Mouse (Mus musculus) hindbrain, embryonic 10.5 days (tissue): ENCODE results near the gene Scml4. TPM values are rescaled to one million over a fixed set of nuclear protein-coding genes. Genes with fewer than 3 reads are reported as not detected.

ENCODE experiments used
- DNase-seq: peaks from one replicate; pipeline ENCODE4 v3.0.0-alpha.2; 2017; ENCODE audit warnings: low spot score
- H3K27ac ChIP-seq: fragments of 300-500 bp; sonication (generic); 2 replicates; pipeline ENCODE4 v1.5.1; 2016; ENCODE audit warnings: mild to moderate bottlenecking, moderate library complexity
- H3K27me3 ChIP-seq: fragments of 300-500 bp; sonication (generic); 2 replicates; pipeline ENCODE4 v1.6.1; 2016; ENCODE audit warnings: mild to moderate bottlenecking; ENCODE audit not compliant: poor library complexity, insufficient read depth, severe bottlenecking
- H3K36me3 ChIP-seq: fragments of 300-500 bp; sonication (generic); 2 replicates; pipeline ENCODE4 v1.6.1; 2016; ENCODE audit warnings: mild to moderate bottlenecking, moderate library complexity
- H3K4me1 ChIP-seq: fragments of 300-500 bp; sonication (generic); replicated peaks from 2 replicates; pipeline ENCODE4 v1.6.1; 2016; ENCODE audit warnings: mild to moderate bottlenecking
- H3K4me3 ChIP-seq: fragments of 300-500 bp; sonication (generic); 2 replicates; pipeline ENCODE4 v1.5.1; 2016; ENCODE audit warnings: mild to moderate bottlenecking, moderate library complexity
- H3K9me3 ChIP-seq: fragments of 300-500 bp; sonication (generic); 2 replicates; pipeline ENCODE4 v1.6.1; 2016; ENCODE audit warnings: mild to moderate bottlenecking, moderate library complexity
- WGBS: fragments of 180-500 bp; shearing (Covaris S2); methylation state at CpG from one replicate; pipeline ENCODE4 v1.1.7; 2016; 5-methylcytosine and 5-hydroxymethylcytosine counted together
- polyA plus RNA-seq: library from polyadenylated mRNA; unstranded; fragments of >200 nt; fragmentation: Nextera tagmentation; extraction: Ambion mirVana; gene quantifications from 2 replicates; pipeline ENCODE4 v1.2.1, GENCODE M21; 2016

Scml4 gene
- polyA plus RNA-seq, 1 experiment from 2014 or later: 1.8 TPM

- Histone ChIP-seq H3K27me3 (peaks cover 6% of the 10 kb centered on the region), H3K9me3 (no peaks in the 10 kb centered on the region), H3K36me3 (no peaks in the 10 kb centered on the region), H3K4me3 (no peak overlapping the region), H3K4me1 (peaks cover 39% of the 10 kb centered on the region), H3K27ac (no peak overlapping the region)
- DNase-seq: no peak
- WGBS: 48% methylated on average over 4 of the region's 4 CpGs
Observed at GRCm38 (mm10) chr10:42892250-42892649, 32.1 kb downstream of the Scml4 start.

GRCm38 (mm10) chr10:42892987-42893386 is 32.8 kb downstream of the Scml4 start:
- DNase-seq: no peak
- no peak overlapping the region for H3K4me3 ChIP-seq

GRCm38 (mm10) chr10:42893857-42894256 is 33.7 kb downstream of the Scml4 start:
- no peaks in the 10 kb centered on the region for H3K9me3 ChIP-seq
- peaks cover 38% of the 10 kb centered on the region for H3K4me1 ChIP-seq
- peaks cover 6% of the 10 kb centered on the region for H3K27me3 ChIP-seq
- DNase-seq: no peak
- peak overlapping the region; percentile 19 for H3K27ac ChIP-seq
- 78% methylated on average over 8 of the region's 8 CpGs for WGBS
- no peaks in the 10 kb centered on the region for H3K36me3 ChIP-seq
- H3K4me3 ChIP-seq: no peak overlapping the region

More at GRCm38 (mm10) chr10:42892987-42893386, 32.8 kb downstream of the Scml4 start:
- 78% methylated on average over 4 of the region's 4 CpGs for WGBS
- H3K36me3 ChIP-seq: no peaks in the 10 kb centered on the region
- H3K9me3 ChIP-seq: no peaks in the 10 kb centered on the region
- H3K27me3 ChIP-seq: peaks cover 6% of the 10 kb centered on the region
- no peak overlapping the region for H3K27ac ChIP-seq
- peaks cover 38% of the 10 kb centered on the region for H3K4me1 ChIP-seq

GRCm38 (mm10) chr10:42894263-42894662 is 34.1 kb downstream of the Scml4 start:
- Histone ChIP-seq H3K4me3 (no peak overlapping the region), H3K27ac (peak overlapping the region; percentile 19; the same call in 1 of the 2 replicates), H3K9me3 (no peaks in the 10 kb centered on the region), H3K36me3 (no peaks in the 10 kb centered on the region), H3K4me1 (peaks cover 38% of the 10 kb centered on the region), H3K27me3 (peaks cover 6% of the 10 kb centered on the region)
- 37% methylated on average over 3 of the region's 3 CpGs for WGBS
- DNase-seq: no peak

GRCm38 (mm10) chr10:42894696-42895095 is 34.5 kb downstream of the Scml4 start:
- DNase-seq: no peak
- H3K36me3 ChIP-seq: no peaks in the 10 kb centered on the region
- peaks cover 38% of the 10 kb centered on the region for H3K4me1 ChIP-seq
- H3K9me3 ChIP-seq: no peaks in the 10 kb centered on the region
- no peak overlapping the region for H3K4me3 ChIP-seq
- 86% methylated on average over 7 of the region's 7 CpGs for WGBS
- H3K27ac ChIP-seq: peak overlapping the region; percentile 19
- H3K27me3 ChIP-seq: peaks cover 6% of the 10 kb centered on the region

- no peak for DNase-seq
Observed at GRCm38 (mm10) chr10:42896621-42897020, 36.5 kb downstream of the Scml4 start.

GRCm38 (mm10) chr10:42897166-42897565 is 37.0 kb downstream of the Scml4 start:
- Histone ChIP-seq H3K27ac (no peak overlapping the region), H3K4me1 (peaks cover 33% of the 10 kb centered on the region), H3K9me3 (no peaks in the 10 kb centered on the region), H3K27me3 (peaks cover 6% of the 10 kb centered on the region), H3K4me3 (no peak overlapping the region), H3K36me3 (no peaks in the 10 kb centered on the region)
- DNase-seq: no peak
- 90% methylated on average over 4 of the region's 4 CpGs for WGBS

More at GRCm38 (mm10) chr10:42896621-42897020, 36.5 kb downstream of the Scml4 start:
- Histone ChIP-seq H3K27me3 (peaks cover 6% of the 10 kb centered on the region), H3K4me1 (peaks cover 38% of the 10 kb centered on the region), H3K36me3 (no peaks in the 10 kb centered on the region), H3K27ac (no peak overlapping the region), H3K9me3 (no peaks in the 10 kb centered on the region), H3K4me3 (no peak overlapping the region)
- WGBS: 88% methylated on average over 3 of the region's 3 CpGs

GRCm38 (mm10) chr10:42897632-42898031 is 37.5 kb downstream of the Scml4 start:
- Histone ChIP-seq H3K36me3 (no peaks in the 10 kb centered on the region), H3K4me3 (no peak overlapping the region), H3K9me3 (no peaks in the 10 kb centered on the region), H3K27me3 (peaks cover 6% of the 10 kb centered on the region), H3K4me1 (peaks cover 28% of the 10 kb centered on the region), H3K27ac (no peak overlapping the region)
- no peak for DNase-seq
- WGBS: 82% methylated on average over 5 of the region's 5 CpGs

GRCm38 (mm10) chr10:42901361-42901760 is 41.2 kb downstream of the Scml4 start:
- 76% methylated on average over 4 of the region's 4 CpGs for WGBS
- Histone ChIP-seq H3K27ac (no peak overlapping the region), H3K27me3 (no peaks in the 10 kb centered on the region), H3K4me1 (no peaks in the 10 kb centered on the region), H3K36me3 (no peaks in the 10 kb centered on the region), H3K9me3 (no peaks in the 10 kb centered on the region), H3K4me3 (no peak overlapping the region)
- no peak for DNase-seq

GRCm38 (mm10) chr10:42903054-42903453 is 42.9 kb downstream of the Scml4 start:
- no peaks in the 10 kb centered on the region for H3K9me3 ChIP-seq
- H3K4me3 ChIP-seq: no peak overlapping the region
- H3K27ac ChIP-seq: no peak overlapping the region
- DNase-seq: no peak
- no peaks in the 10 kb centered on the region for H3K27me3 ChIP-seq
- no peaks in the 10 kb centered on the region for H3K4me1 ChIP-seq
- H3K36me3 ChIP-seq: no peaks in the 10 kb centered on the region
- WGBS: 86% methylated on average over 1 of the region's 1 CpGs

GRCm38 (mm10) chr10:42908562-42908961 is 48.4 kb downstream of the Scml4 start:
- H3K4me3 ChIP-seq: no peak overlapping the region
- H3K36me3 ChIP-seq: no peaks in the 10 kb centered on the region
- WGBS: 78% methylated on average over 1 of the region's 1 CpGs
- no peak for DNase-seq
- H3K9me3 ChIP-seq: no peaks in the 10 kb centered on the region
- H3K27me3 ChIP-seq: no peaks in the 10 kb centered on the region
- no peak overlapping the region for H3K27ac ChIP-seq
- H3K4me1 ChIP-seq: 0 out of 2 replicates have a peak, but pooled peaks cover 3% of the 10 kb centered on the region

GRCm38 (mm10) chr10:42910567-42910966 is 50.4 kb downstream of the Scml4 start:
- H3K36me3 ChIP-seq: no peaks in the 10 kb centered on the region
- no peak overlapping the region for H3K4me3 ChIP-seq
- 59% methylated on average over 4 of the region's 4 CpGs for WGBS
- H3K4me1 ChIP-seq: peaks cover 11% of the 10 kb centered on the region
- no peak for DNase-seq
- no peaks in the 10 kb centered on the region for H3K27me3 ChIP-seq
- H3K9me3 ChIP-seq: no peaks in the 10 kb centered on the region
- H3K27ac ChIP-seq: no peak overlapping the region

GRCm38 (mm10) chr10:42912056-42912455 is 51.9 kb downstream of the Scml4 start:
- no peaks in the 10 kb centered on the region for H3K36me3 ChIP-seq
- H3K27ac ChIP-seq: no peak overlapping the region
- peaks cover 11% of the 10 kb centered on the region for H3K4me1 ChIP-seq
- H3K4me3 ChIP-seq: no peak overlapping the region
- WGBS: 89% methylated on average over 10 of the region's 10 CpGs
- DNase-seq: no peak
- H3K9me3 ChIP-seq: no peaks in the 10 kb centered on the region
- H3K27me3 ChIP-seq: no peaks in the 10 kb centered on the region

GRCm38 (mm10) chr10:42913196-42913595 is 53.0 kb downstream of the Scml4 start:
- WGBS: 49% methylated on average over 4 of the region's 4 CpGs
- Histone ChIP-seq H3K27me3 (no peaks in the 10 kb centered on the region), H3K36me3 (no peaks in the 10 kb centered on the region), H3K4me3 (no peak overlapping the region), H3K9me3 (no peaks in the 10 kb centered on the region), H3K27ac (no peak overlapping the region), H3K4me1 (peaks cover 11% of the 10 kb centered on the region)
- no peak for DNase-seq
